Mouse (Mus musculus) intestine, embryonic 15.5 days (tissue): ENCODE measurements around the gene Kat8. TPM values are rescaled to one million over a fixed set of nuclear protein-coding genes. Genes with fewer than 3 reads are reported as not detected.
A peak's percentile ranks its signal among the peaks of the same experiment; 100 is the strongest.

Experiments used
- ATAC-seq: fragments of 200-750 bp; cut with Nextera tagmentation; 2 replicates; pipeline ENCODE4 v1.8.0; 2017; ENCODE audit warnings: moderate TSS enrichment, moderate library complexity
- H3K27ac ChIP-seq: fragments of 300-500 bp; sonication (generic); 2 replicates; pipeline ENCODE4 v1.5.1; 2015; ENCODE audit warnings: mild to moderate bottlenecking, inconsistent platforms
- H3K27me3 ChIP-seq: fragments of 300-500 bp; sonication (generic); replicated peaks from 2 replicates; pipeline ENCODE4 v1.6.1; 2015; ENCODE audit warnings: inconsistent platforms
- H3K36me3 ChIP-seq: fragments of 300-500 bp; sonication (generic); 2 replicates; pipeline ENCODE4 v1.6.1; 2015; ENCODE audit warnings: inconsistent platforms
- H3K4me1 ChIP-seq: fragments of 300-500 bp; sonication (generic); replicated peaks from 2 replicates; pipeline ENCODE4 v1.6.1; 2015; ENCODE audit warnings: inconsistent platforms
- H3K4me2 ChIP-seq: fragments of 300-500 bp; sonication (generic); replicated peaks from 2 replicates; pipeline ENCODE4 v1.6.1; 2015; ENCODE audit warnings: mild to moderate bottlenecking, inconsistent platforms
- H3K4me3 ChIP-seq: fragments of 300-500 bp; sonication (generic); replicated peaks from 2 replicates; pipeline ENCODE4 v1.5.1; 2015; ENCODE audit warnings: inconsistent platforms
- H3K9ac ChIP-seq: fragments of 300-500 bp; sonication (generic); 2 replicates; pipeline ENCODE4 v1.6.1; 2015; ENCODE audit warnings: inconsistent platforms
- H3K9me3 ChIP-seq: fragments of 300-500 bp; sonication (generic); 2 replicates; pipeline ENCODE4 v1.6.1; 2016; ENCODE audit warnings: inconsistent platforms
- WGBS: fragments of 180-500 bp; shearing (Covaris S2); methylation state at CpG from one replicate; pipeline ENCODE4 v1.1.7; 2015; 5-methylcytosine and 5-hydroxymethylcytosine counted together
- polyA plus RNA-seq: library from polyadenylated mRNA; unstranded; fragments of >200 nt; fragmentation: Nextera tagmentation; extraction: Ambion mirVana; gene quantifications from 2 replicates; pipeline ENCODE4 v1.2.1, GENCODE M21; 2015

Kat8 gene
- polyA plus RNA-seq, 1 experiment from 2014 or later: 31.7 TPM

DNA sequence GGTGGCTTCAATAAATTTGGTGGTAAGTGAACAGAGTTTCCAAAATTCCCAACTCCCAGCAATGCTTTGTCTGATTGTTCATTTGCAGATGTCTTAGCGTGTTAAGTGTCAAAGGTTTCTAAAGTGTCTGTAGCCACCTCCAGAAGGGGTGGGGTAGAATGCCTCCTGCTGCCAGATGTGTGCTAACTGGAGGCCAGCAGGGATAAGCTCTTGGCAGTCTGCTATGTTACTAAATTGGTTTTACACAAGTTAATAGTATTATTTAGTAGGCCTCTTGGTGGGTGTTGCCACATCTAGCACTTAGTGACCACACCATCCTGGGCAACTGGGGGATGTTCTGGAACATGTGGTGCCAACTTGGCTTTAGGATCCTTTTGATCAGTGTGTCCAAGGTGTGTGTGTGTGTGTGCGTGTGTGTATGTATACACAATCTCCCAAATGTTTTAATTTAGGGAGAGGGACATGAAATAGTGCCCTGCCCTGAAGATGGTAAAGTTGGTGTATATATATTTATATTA, 62.2 kb downstream of the Kat8 start:
- no peak overlapping the region for H3K27ac ChIP-seq
- ATAC-seq: 0 out of 2 replicates have a peak, but pooled peaks have one; percentile 23

More for the DNA sequence above, 62.2 kb downstream of the Kat8 start:
- no peaks in the 10 kb centered on the region for H3K9me3 ChIP-seq
- H3K9ac ChIP-seq: no peak overlapping the region
- 88% methylated on average over 2 of the region's 2 CpGs for WGBS
- no peak overlapping the region for H3K4me3 ChIP-seq
- peaks cover 60% of the 10 kb centered on the region for H3K36me3 ChIP-seq
- H3K4me2 ChIP-seq: no peak overlapping the region
- H3K4me1 ChIP-seq: 0 out of 2 replicates have a peak, but pooled peaks cover 2% of the 10 kb centered on the region
- H3K27me3 ChIP-seq: no peaks in the 10 kb centered on the region

Other genes with a start within 250 kb of the Kat8 start
- 48.1 and 52.8 TPM in 2 replicates for gene Bcl7c, start 203.6 kb upstream of the Kat8 start, polyA plus RNA-seq
- 9.4 and 10.5 TPM in 2 replicates for gene Ctf1, start 199.8 kb upstream of the Kat8 start, polyA plus RNA-seq
- 0.13 and 0.29 TPM in 2 replicates for gene Ctf2, start 180.3 kb upstream of the Kat8 start, polyA plus RNA-seq
- 3.2 and 4.3 TPM in 2 replicates for gene Fbxl19, start 168.0 kb upstream of the Kat8 start, polyA plus RNA-seq
- gene Orai3, start 142.7 kb upstream of the Kat8 start, polyA plus RNA-seq: 22.9 and 25.5 TPM in 2 replicates
- gene Setd1a, start 135.8 kb upstream of the Kat8 start, polyA plus RNA-seq: 15.2 and 17.4 TPM in 2 replicates
- gene Gm49388, start 126.9 kb upstream of the Kat8 start, polyA plus RNA-seq: not detected in 2 replicates
- gene Hsd3b7, start 111.9 kb upstream of the Kat8 start, polyA plus RNA-seq: 28.0 and 31.2 TPM in 2 replicates
- gene Stx4a, start 88.2 kb upstream of the Kat8 start, polyA plus RNA-seq: 40.6 and 40.7 TPM in 2 replicates
- gene Stx1b, start 88.0 kb upstream of the Kat8 start, polyA plus RNA-seq: 3.2 and 3.4 TPM in 2 replicates
- gene Zfp646, start 36.3 kb upstream of the Kat8 start, polyA plus RNA-seq: 8.6 and 9.6 TPM in 2 replicates
- gene Zfp668, start 35.7 kb upstream of the Kat8 start, polyA plus RNA-seq: 15.5 and 15.6 TPM in 2 replicates
- gene Prss53, start 21.5 kb upstream of the Kat8 start, polyA plus RNA-seq: 1.7 and 2.3 TPM in 2 replicates
- gene Gm21974, start 17.1 kb upstream of the Kat8 start, polyA plus RNA-seq: not detected in 2 replicates
- gene Vkorc1, start 16.9 kb upstream of the Kat8 start, polyA plus RNA-seq: 203 and 241 TPM in 2 replicates
- gene Bckdk, start 8.4 kb upstream of the Kat8 start, polyA plus RNA-seq: 158 and 180 TPM in 2 replicates
- gene Prss8, start 17.6 kb downstream of the Kat8 start, polyA plus RNA-seq: 58.5 and 67.5 TPM in 2 replicates
- gene Prss36, start 34.2 kb downstream of the Kat8 start, polyA plus RNA-seq: 8.2 and 9.6 TPM in 2 replicates
- 306 and 315 TPM in 2 replicates for gene Fus, start 54.9 kb downstream of the Kat8 start, polyA plus RNA-seq
- 418 and 480 TPM in 2 replicates for gene Pycard, start 81.4 kb downstream of the Kat8 start, polyA plus RNA-seq
- 0.19 and 0.53 TPM in 2 replicates for gene Trim72, start 91.4 kb downstream of the Kat8 start, polyA plus RNA-seq
- gene Itgam, start 150.1 kb downstream of the Kat8 start, polyA plus RNA-seq: 2.1 TPM in 2 replicates
- not detected in 2 replicates for gene Gm49368, start 150.2 kb downstream of the Kat8 start, polyA plus RNA-seq
- gene Itgax, start 217.0 kb downstream of the Kat8 start, polyA plus RNA-seq: 0.58 and 0.59 TPM in 2 replicates
- not detected in 2 replicates for gene Itgad, start 241.9 kb downstream of the Kat8 start, polyA plus RNA-seq